Mouse (Mus musculus) hindbrain, embryonic 11.5 days (tissue): ENCODE data around the gene Rfx5. TPM values are rescaled to one million over a fixed set of nuclear protein-coding genes. Genes with fewer than 3 reads are reported as not detected.

Experiments
- ATAC-seq: fragments of 200-750 bp; cut with Nextera tagmentation; 2 replicates; pipeline ENCODE4 v1.8.0; 2017; ENCODE audit warnings: mild to moderate bottlenecking, moderate TSS enrichment, moderate library complexity; ENCODE audit not compliant: low FRiP score
- DNase-seq: peaks from one replicate; pipeline ENCODE4 v3.0.0-alpha.2; 2015; ENCODE audit warnings: low spot score
- H3K27ac ChIP-seq: fragments of 300-500 bp; sonication (generic); 2 replicates; pipeline ENCODE4 v1.5.1; 2014; ENCODE audit warnings: mild to moderate bottlenecking, low read depth, low read length
- H3K27me3 ChIP-seq: fragments of 300-500 bp; sonication (generic); 2 replicates; pipeline ENCODE4 v1.6.1; 2014; ENCODE audit warnings: mild to moderate bottlenecking, low read length, moderate library complexity, mixed read lengths; ENCODE audit not compliant: control insufficient read depth, insufficient read depth
- H3K36me3 ChIP-seq: fragments of 300-500 bp; sonication (generic); 2 replicates; pipeline ENCODE4 v1.6.1; 2014; ENCODE audit warnings: mild to moderate bottlenecking, low read length, moderate library complexity, mixed read lengths; ENCODE audit not compliant: control insufficient read depth, insufficient read depth
- H3K4me1 ChIP-seq: fragments of 300-500 bp; sonication (generic); replicated peaks from 2 replicates; pipeline ENCODE4 v1.6.1; 2014; ENCODE audit warnings: low read length, mixed read lengths; ENCODE audit not compliant: control insufficient read depth, insufficient read depth
- H3K4me2 ChIP-seq: fragments of 300-500 bp; sonication (generic); replicated peaks from 2 replicates; pipeline ENCODE4 v1.6.1; 2014; ENCODE audit warnings: mild to moderate bottlenecking, low read depth, low read length
- H3K4me3 ChIP-seq: fragments of 300-500 bp; sonication (generic); 2 replicates; pipeline ENCODE4 v1.5.1; 2014; ENCODE audit warnings: low read depth, low read length
- H3K9ac ChIP-seq: fragments of 300-500 bp; sonication (generic); 2 replicates; pipeline ENCODE4 v1.6.1; 2014; ENCODE audit warnings: low read depth, low read length
- H3K9me3 ChIP-seq: fragments of 300-500 bp; sonication (generic); 2 replicates; pipeline ENCODE4 v1.6.1; 2016; ENCODE audit warnings: low read length; ENCODE audit not compliant: control insufficient read depth
- WGBS: fragments of 180-500 bp; shearing (Covaris S2); extraction: QIAGEN DNeasy Blood & Tissue Kit; methylation state at CpG from one replicate; pipeline ENCODE4 v1.1.7; 2014; 5-methylcytosine and 5-hydroxymethylcytosine counted together
- polyA plus RNA-seq: library from polyadenylated mRNA; unstranded; fragments of >200 nt; fragmentation: Nextera tagmentation; extraction: Ambion mirVana; gene quantifications from 2 replicates; pipeline ENCODE4 v1.2.1, GENCODE M21; 2014

The Rfx5 gene
- polyA plus RNA-seq, 1 experiment from 2014 or later, result 8.9 TPM

DNA sequence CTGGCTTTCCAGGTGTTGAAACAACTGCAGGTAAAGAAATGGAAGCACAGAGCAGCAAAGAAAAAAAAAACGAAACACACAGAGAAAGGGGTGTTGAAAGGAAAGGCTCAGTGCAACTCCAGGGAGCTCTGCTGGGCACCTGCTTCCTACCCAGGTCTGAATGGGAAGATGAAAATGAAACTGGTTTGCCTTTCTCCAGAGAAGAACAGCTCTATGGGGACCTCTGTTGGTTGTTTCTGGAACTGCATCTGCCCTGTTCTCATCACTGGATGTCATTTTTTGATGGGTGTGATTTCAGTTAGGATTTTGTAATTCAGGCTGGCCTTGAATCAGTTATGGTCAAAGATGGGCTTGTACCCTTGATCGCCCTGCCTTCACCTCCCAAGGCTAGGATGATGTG is 43.1 kb downstream of the Rfx5 start:
- Histone ChIP-seq H3K9me3 (no peaks in the 10 kb centered on the region), H3K4me2 (no peak overlapping the region), H3K27ac (no peak overlapping the region), H3K27me3 (no peaks in the 10 kb centered on the region), H3K36me3 (peaks cover 10% of the 10 kb centered on the region), H3K4me1 (no peaks in the 10 kb centered on the region), H3K4me3 (no peak overlapping the region), H3K9ac (no peak overlapping the region)
- 43% methylated on average over 2 of the region's 2 CpGs for WGBS
- ATAC-seq (no peak), DNase-seq (peak; percentile 90)

DNA sequence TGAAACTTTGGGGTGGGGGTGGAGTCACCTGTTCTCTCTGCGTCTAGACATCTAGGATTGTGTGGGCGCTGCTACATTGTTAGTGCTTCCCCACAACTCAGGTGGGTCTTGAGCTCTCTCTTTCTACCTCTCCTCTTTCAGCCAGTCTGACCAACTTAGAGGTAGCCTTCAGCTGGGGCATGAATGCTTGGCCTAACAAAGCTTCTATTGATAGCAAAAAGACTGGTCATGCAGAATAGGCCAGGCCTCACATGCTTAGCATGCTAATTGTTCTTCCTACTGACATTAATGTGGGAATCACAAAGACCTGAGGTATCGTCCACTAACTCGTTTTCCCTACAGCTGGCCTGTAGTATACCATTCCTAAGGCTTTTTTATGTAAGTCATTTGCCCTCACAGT is 48.7 kb downstream of the Rfx5 start:
- Histone ChIP-seq H3K4me3 (no peak overlapping the region), H3K9me3 (no peaks in the 10 kb centered on the region), H3K27ac (0 out of 2 replicates have a peak overlapping the region, but pooled peaks have one; percentile 11), H3K27me3 (no peaks in the 10 kb centered on the region), H3K9ac (no peak overlapping the region), H3K4me2 (no peak overlapping the region), H3K4me1 (no peaks in the 10 kb centered on the region), H3K36me3 (peaks cover 13% of the 10 kb centered on the region)
- peak; percentile 72 for ATAC-seq
- 66% methylated on average over 4 of the region's 4 CpGs for WGBS
- peak; percentile 40 for DNase-seq

DNA sequence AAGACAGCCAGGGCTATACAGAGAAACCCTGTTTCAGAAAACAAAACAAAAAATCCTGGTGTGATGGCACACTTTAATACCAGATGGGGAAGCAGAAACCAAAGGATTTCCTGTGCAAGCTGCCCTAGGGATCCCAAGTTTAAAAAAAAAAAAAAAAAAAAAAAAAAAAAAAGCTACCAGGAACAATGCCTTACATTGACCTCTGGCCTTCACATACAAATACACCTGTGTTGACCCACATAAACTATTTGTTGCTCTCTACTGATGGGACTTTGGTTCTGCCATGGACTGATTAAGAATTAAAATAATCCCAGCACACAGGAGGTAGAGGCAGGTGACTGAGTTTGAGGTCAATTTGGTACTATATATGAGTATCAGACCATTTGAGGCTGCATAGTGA is 49.4 kb downstream of the Rfx5 start:
- no peak overlapping the region for H3K9ac ChIP-seq
- DNase-seq (no peak), ATAC-seq (no peak)
- H3K4me2 ChIP-seq, result no peak overlapping the region
- H3K36me3 ChIP-seq, result peaks cover 15% of the 10 kb centered on the region
- H3K27me3 ChIP-seq, result no peaks in the 10 kb centered on the region
- H3K9me3 ChIP-seq, result no peaks in the 10 kb centered on the region
- H3K4me3 ChIP-seq, result no peak overlapping the region
- no peak overlapping the region for H3K27ac ChIP-seq
- no peaks in the 10 kb centered on the region for H3K4me1 ChIP-seq

DNA sequence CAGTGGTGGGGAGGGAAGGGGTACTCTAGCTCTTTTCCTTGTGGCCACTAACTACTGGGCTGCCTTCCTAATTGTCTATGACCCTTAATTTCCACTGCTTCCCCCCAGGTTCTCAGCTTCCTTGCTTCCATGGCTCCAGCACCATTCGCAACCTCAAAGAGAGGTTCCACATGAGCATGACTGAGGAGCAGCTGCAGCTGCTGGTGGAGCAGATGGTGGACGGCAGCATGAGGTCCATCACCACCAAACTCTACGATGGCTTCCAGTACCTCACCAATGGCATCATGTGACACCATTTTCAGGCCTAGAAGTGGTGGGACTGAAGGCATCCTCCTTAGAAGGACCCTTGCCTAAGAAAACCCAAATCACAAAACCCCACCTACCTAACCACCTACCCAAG is 51.8 kb downstream of the Rfx5 start:
- no peak overlapping the region for H3K9ac ChIP-seq
- WGBS, result 87% methylated on average over 3 of the region's 3 CpGs
- H3K9me3 ChIP-seq, result no peaks in the 10 kb centered on the region
- ATAC-seq, result no peak
- H3K36me3 ChIP-seq, result peaks cover 16% of the 10 kb centered on the region; the same call in 1 of the 2 replicates
- no peaks in the 10 kb centered on the region for H3K27me3 ChIP-seq
- no peak overlapping the region for H3K4me3 ChIP-seq
- no peak overlapping the region for H3K4me2 ChIP-seq
- H3K27ac ChIP-seq, result no peak overlapping the region
- H3K4me1 ChIP-seq, result no peaks in the 10 kb centered on the region
- DNase-seq, result no peak

GRCm38 (mm10) chr3:95007706-95008105 is 53.8 kb downstream of the Rfx5 start:
- H3K9ac ChIP-seq, result no peak overlapping the region
- peaks cover 25% of the 10 kb centered on the region; the same call in 1 of the 2 replicates for H3K36me3 ChIP-seq
- no peaks in the 10 kb centered on the region for H3K9me3 ChIP-seq
- H3K27ac ChIP-seq, result no peak overlapping the region
- DNase-seq (no peak), ATAC-seq (no peak)
- WGBS, result 82% methylated on average over 9 of the region's 9 CpGs
- no peak overlapping the region for H3K4me2 ChIP-seq
- H3K4me1 ChIP-seq, result no peaks in the 10 kb centered on the region
- H3K4me3 ChIP-seq, result no peak overlapping the region
- no peaks in the 10 kb centered on the region for H3K27me3 ChIP-seq

GRCm38 (mm10) chr3:95010396-95010795 is 56.5 kb downstream of the Rfx5 start:
- Histone ChIP-seq H3K9me3 (no peaks in the 10 kb centered on the region), H3K27ac (no peak overlapping the region), H3K4me2 (no peak overlapping the region), H3K9ac (no peak overlapping the region), H3K36me3 (peaks cover 25% of the 10 kb centered on the region; the same call in 1 of the 2 replicates), H3K4me1 (no peaks in the 10 kb centered on the region), H3K27me3 (no peaks in the 10 kb centered on the region), H3K4me3 (no peak overlapping the region)
- 83% methylated on average over 7 of the region's 7 CpGs for whole genome bisulfite sequencing
- no peak for DNase-seq
- ATAC-seq, result no peak

Other genes starting within 250 kb of the Rfx5 start
- 2.7 and 3.5 TPM in 2 replicates for gene Cgn, start 167.6 kb upstream of the Rfx5 start, polyA plus RNA-seq
- gene Pogz, start 116.5 kb upstream of the Rfx5 start, polyA plus RNA-seq, result 23.8 and 24.3 TPM in 2 replicates
- gene Psmb4, start 67.1 kb upstream of the Rfx5 start, polyA plus RNA-seq, result 357 and 379 TPM in 2 replicates
- gene Selenbp1, start 21.0 kb upstream of the Rfx5 start, polyA plus RNA-seq, result 6.9 and 7.4 TPM in 2 replicates
- gene Pi4kb, start 20.7 kb downstream of the Rfx5 start, polyA plus RNA-seq, result 22.1 and 24.4 TPM in 2 replicates
- 21.2 and 29.6 TPM in 2 replicates for gene Zfp687, start 61.4 kb downstream of the Rfx5 start, polyA plus RNA-seq
- gene Psmd4, start 88.5 kb downstream of the Rfx5 start, polyA plus RNA-seq, result 328 and 329 TPM in 2 replicates
- 14.1 and 15.0 TPM in 2 replicates for gene Pip5k1a, start 152.9 kb downstream of the Rfx5 start, polyA plus RNA-seq
- 232 and 236 TPM in 2 replicates for gene Vps72, start 156.9 kb downstream of the Rfx5 start, polyA plus RNA-seq
- gene Tmod4, start 170.4 kb downstream of the Rfx5 start, polyA plus RNA-seq, result 0.68 and 1.1 TPM in 2 replicates
- 83.2 and 84.9 TPM in 2 replicates for gene Scnm1, start 179.9 kb downstream of the Rfx5 start, polyA plus RNA-seq
- gene Lysmd1, start 180.0 kb downstream of the Rfx5 start, polyA plus RNA-seq, result 12.5 and 19.3 TPM in 2 replicates
- 1.7 and 2.1 TPM in 2 replicates for gene Tnfaip8l2, start 188.3 kb downstream of the Rfx5 start, polyA plus RNA-seq
- gene Sema6c, start 206.4 kb downstream of the Rfx5 start, polyA plus RNA-seq, result 22.6 and 27.0 TPM in 2 replicates